Mouse (Mus musculus): ENCODE measurements around the gene Steap4. TPM values are rescaled to one million over a fixed set of nuclear protein-coding genes. Genes with fewer than 3 reads are reported as not detected.

The Steap4 gene
- 0.65 and 1.1 TPM in 2 replicates for polyA plus RNA-seq (2014; fragmentation: Nextera tagmentation; extraction: Ambion mirVana)

DNA sequence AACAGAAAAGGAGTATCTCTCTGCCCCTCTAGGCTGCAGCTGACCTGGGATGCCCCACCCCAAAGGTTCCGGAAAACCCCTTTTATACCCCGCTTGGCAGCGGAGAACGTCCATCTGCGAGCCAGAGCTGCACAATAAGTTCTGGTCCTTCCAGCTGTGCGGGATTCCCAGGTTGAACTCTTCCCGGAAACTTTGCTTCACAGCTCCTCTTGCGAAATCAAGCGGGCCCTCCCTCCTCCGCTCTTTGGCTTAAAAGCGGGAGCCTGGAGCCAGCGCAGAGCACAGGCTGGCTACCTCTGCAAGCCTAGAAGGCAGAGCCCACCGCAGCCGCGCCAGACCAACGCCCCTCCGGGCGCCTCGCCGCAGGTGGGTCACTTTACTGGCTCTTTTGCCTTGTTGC, at the start of gene Steap4:
TSS of gene Steap4 (plus strand) at position 282 of the 400 bp plus-strand sequence.
- no peak within 1 kb of the TSS for H3K9ac ChIP-seq (ENCODE audit: low read length)
- peak; percentile 69 for DNase-seq (ENCODE audit: low spot score)

GRCm38 (mm10) chr5:7911975-7912374, 48.3 kb upstream of the Steap4 start:
- no peak overlapping the region for H3K27ac ChIP-seq (ENCODE audit: low read depth)
- H3K4me2 ChIP-seq (ENCODE audit: low read length): no peak overlapping the region
- ATAC-seq (replicated peaks; ENCODE audit: low FRiP score, low TSS enrichment, low read depth) (no peak), DNase-seq (ENCODE audit: low spot score) (no peak)
- H3K9me3 ChIP-seq (ENCODE audit: control insufficient read depth, low read length): no peaks in the 10 kb centered on the region
- H3K4me1 ChIP-seq (replicated peaks; ENCODE audit: control insufficient read depth, insufficient read depth, low read length): no peaks in the 10 kb centered on the region
- H3K36me3 ChIP-seq (ENCODE audit: control insufficient read depth, insufficient read depth, low read length): no peaks in the 10 kb centered on the region
- no peak overlapping the region for H3K4me3 ChIP-seq (ENCODE audit: low read depth, low read length)
- H3K27me3 ChIP-seq (replicated peaks; ENCODE audit: control insufficient read depth, insufficient read depth, low read length): no peaks in the 10 kb centered on the region
- WGBS: 73% methylated on average over 3 of the region's 3 CpGs
- H3K9ac ChIP-seq (ENCODE audit: low read length): no peak overlapping the region

More for the DNA sequence above, at the start of gene Steap4:
- Histone ChIP-seq H3K4me3 (ENCODE audit: low read depth, low read length) (peak within 1 kb of the TSS; percentile 5), H3K36me3 (ENCODE audit: control insufficient read depth, insufficient read depth, low read length) (no peaks in the 10 kb centered on the region), H3K27me3 (replicated peaks; ENCODE audit: control insufficient read depth, insufficient read depth, low read length) (no peaks in the 10 kb centered on the region), H3K4me2 (ENCODE audit: low read length) (peak within 1 kb of the TSS; percentile 52), H3K4me1 (replicated peaks; ENCODE audit: control insufficient read depth, insufficient read depth, low read length) (no peaks in the 10 kb centered on the region), H3K27ac (ENCODE audit: low read depth) (no peak within 1 kb of the TSS), H3K9me3 (ENCODE audit: control insufficient read depth, low read length) (no peaks in the 10 kb centered on the region)
- ATAC-seq (replicated peaks; ENCODE audit: low FRiP score, low TSS enrichment, low read depth): peak; percentile 50; the same call in 1 of the 2 replicates
- WGBS: 5% methylated on average over 20 of the region's 20 CpGs

DNA sequence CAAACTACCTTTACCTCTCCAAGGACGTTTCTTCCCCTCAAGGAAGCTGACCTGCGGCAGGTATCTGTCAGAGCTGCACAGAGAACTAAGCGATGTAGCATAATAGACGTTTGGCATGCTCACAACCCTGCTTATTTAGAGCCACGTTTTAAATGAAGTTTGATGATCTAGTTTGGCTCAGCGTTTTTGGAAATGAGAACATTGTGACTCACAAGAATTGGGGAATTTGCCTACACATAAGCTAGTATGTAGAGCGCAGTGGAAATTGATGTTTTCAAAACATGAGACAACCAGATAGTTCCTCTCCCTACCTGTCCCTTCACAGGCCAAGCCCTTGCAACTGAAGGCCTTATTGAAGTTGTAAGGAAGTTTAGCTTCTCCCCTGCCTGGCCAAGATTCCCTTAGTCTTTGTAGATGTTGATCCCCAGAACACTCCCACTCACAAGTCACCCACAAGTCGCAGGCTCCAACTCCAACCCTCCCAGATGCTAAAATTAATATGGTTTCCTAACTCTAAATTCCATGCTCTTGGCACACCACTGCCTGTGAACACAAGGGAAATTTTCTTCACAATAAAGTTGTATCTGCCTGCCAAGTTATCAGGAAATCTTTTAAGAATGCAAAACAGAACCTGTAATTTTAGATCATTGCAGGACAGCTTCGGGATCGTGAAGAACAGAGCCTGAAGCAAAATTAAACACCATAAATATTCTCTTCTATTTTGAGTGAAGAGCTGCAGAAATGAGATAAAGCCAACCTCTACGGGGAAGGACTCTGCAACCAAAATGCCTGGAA, 42.6 kb upstream of the Steap4 start:
- Histone ChIP-seq H3K27me3 (replicated peaks; ENCODE audit: control insufficient read depth, insufficient read depth, low read length) (no peaks in the 10 kb centered on the region), H3K4me2 (ENCODE audit: low read length) (no peak overlapping the region), H3K4me1 (replicated peaks; ENCODE audit: control insufficient read depth, insufficient read depth, low read length) (no peaks in the 10 kb centered on the region), H3K4me3 (ENCODE audit: low read depth, low read length) (no peak overlapping the region), H3K36me3 (ENCODE audit: control insufficient read depth, insufficient read depth, low read length) (no peaks in the 10 kb centered on the region), H3K9ac (ENCODE audit: low read length) (no peak overlapping the region), H3K27ac (ENCODE audit: low read depth) (no peak overlapping the region), H3K9me3 (ENCODE audit: control insufficient read depth, low read length) (no peaks in the 10 kb centered on the region)
- no peak for ATAC-seq (replicated peaks; ENCODE audit: low FRiP score, low TSS enrichment, low read depth)
- no peak for DNase-seq (ENCODE audit: low spot score)
- WGBS: 78% methylated on average over 11 of the region's 11 CpGs

DNA sequence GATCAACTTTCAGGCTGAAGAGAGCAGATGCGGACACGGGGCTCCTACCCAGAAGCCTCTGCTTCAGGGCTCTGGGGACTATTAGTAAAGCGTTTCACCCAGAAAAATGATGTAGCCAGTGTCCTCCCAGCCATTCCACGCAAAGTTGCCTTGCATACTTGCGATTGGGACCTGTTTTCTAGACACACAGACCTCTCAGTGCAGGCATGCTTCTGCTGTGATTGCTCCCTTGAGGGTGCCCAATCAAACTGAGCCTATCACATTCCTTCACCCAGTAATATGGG, 42.0 kb upstream of the Steap4 start:
- Histone ChIP-seq H3K4me3 (ENCODE audit: low read depth, low read length) (no peak overlapping the region), H3K4me2 (ENCODE audit: low read length) (no peak overlapping the region), H3K27ac (ENCODE audit: low read depth) (no peak overlapping the region), H3K36me3 (ENCODE audit: control insufficient read depth, insufficient read depth, low read length) (no peaks in the 10 kb centered on the region), H3K27me3 (replicated peaks; ENCODE audit: control insufficient read depth, insufficient read depth, low read length) (no peaks in the 10 kb centered on the region), H3K9me3 (ENCODE audit: control insufficient read depth, low read length) (no peaks in the 10 kb centered on the region), H3K4me1 (replicated peaks; ENCODE audit: control insufficient read depth, insufficient read depth, low read length) (no peaks in the 10 kb centered on the region), H3K9ac (ENCODE audit: low read length) (no peak overlapping the region)
- ATAC-seq (replicated peaks; ENCODE audit: low FRiP score, low TSS enrichment, low read depth): no peak
- DNase-seq (ENCODE audit: low spot score): no peak
- 80% methylated on average over 5 of the region's 5 CpGs for WGBS

DNA sequence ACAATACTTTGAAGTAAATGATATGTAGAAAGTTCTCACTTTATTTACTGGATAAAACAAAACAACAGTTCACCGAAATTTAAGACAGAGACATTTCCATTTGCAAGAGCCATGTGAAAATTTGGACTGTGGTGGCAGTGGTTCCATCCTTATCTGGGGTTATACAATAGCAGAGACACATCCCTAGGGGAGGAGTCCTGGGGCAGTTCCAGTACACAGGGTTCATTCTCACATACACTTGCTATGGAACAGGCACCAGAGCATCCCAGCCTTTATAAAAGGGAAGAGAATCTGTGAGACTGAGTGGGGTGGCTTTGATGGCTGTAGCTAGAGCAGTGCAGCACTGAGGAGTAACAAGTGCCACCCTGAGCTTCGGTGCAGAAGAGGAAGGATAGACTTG, 40.6 kb upstream of the Steap4 start:
- 87% methylated on average over 2 of the region's 2 CpGs for WGBS
- no peak overlapping the region for H3K9ac ChIP-seq (ENCODE audit: low read length)
- DNase-seq (ENCODE audit: low spot score): no peak

GRCm38 (mm10) chr5:7922751-7923150, 37.5 kb upstream of the Steap4 start:
- 100% methylated on average over 1 of the region's 1 CpGs for WGBS
- no peaks in the 10 kb centered on the region for H3K9me3 ChIP-seq (ENCODE audit: control insufficient read depth, low read length)
- no peak for ATAC-seq (replicated peaks; ENCODE audit: low FRiP score, low TSS enrichment, low read depth)
- H3K4me1 ChIP-seq (replicated peaks; ENCODE audit: control insufficient read depth, insufficient read depth, low read length): no peaks in the 10 kb centered on the region
- no peak overlapping the region for H3K4me3 ChIP-seq (ENCODE audit: low read depth, low read length)
- H3K4me2 ChIP-seq (ENCODE audit: low read length): no peak overlapping the region
- H3K9ac ChIP-seq (ENCODE audit: low read length): no peak overlapping the region
- H3K36me3 ChIP-seq (ENCODE audit: control insufficient read depth, insufficient read depth, low read length): no peaks in the 10 kb centered on the region
- DNase-seq (ENCODE audit: low spot score): no peak
- no peak overlapping the region for H3K27ac ChIP-seq (ENCODE audit: low read depth)
- no peaks in the 10 kb centered on the region for H3K27me3 ChIP-seq (replicated peaks; ENCODE audit: control insufficient read depth, insufficient read depth, low read length)

More for the DNA sequence above, 40.6 kb upstream of the Steap4 start:
- Histone ChIP-seq H3K4me3 (ENCODE audit: low read depth, low read length) (no peak overlapping the region), H3K4me2 (ENCODE audit: low read length) (no peak overlapping the region), H3K4me1 (replicated peaks; ENCODE audit: control insufficient read depth, insufficient read depth, low read length) (no peaks in the 10 kb centered on the region), H3K27me3 (replicated peaks; ENCODE audit: control insufficient read depth, insufficient read depth, low read length) (no peaks in the 10 kb centered on the region), H3K9me3 (ENCODE audit: control insufficient read depth, low read length) (no peaks in the 10 kb centered on the region), H3K36me3 (ENCODE audit: control insufficient read depth, insufficient read depth, low read length) (no peaks in the 10 kb centered on the region), H3K27ac (ENCODE audit: low read depth) (no peak overlapping the region)
- ATAC-seq (replicated peaks; ENCODE audit: low FRiP score, low TSS enrichment, low read depth): no peak

- H3K4me2 ChIP-seq (ENCODE audit: low read length): no peak overlapping the region
- no peak overlapping the region for H3K4me3 ChIP-seq (ENCODE audit: low read depth, low read length)
- no peak overlapping the region for H3K27ac ChIP-seq (ENCODE audit: low read depth)
- DNase-seq (ENCODE audit: low spot score): no peak
- 92% methylated on average over 3 of the region's 3 CpGs for WGBS
- no peaks in the 10 kb centered on the region for H3K4me1 ChIP-seq (replicated peaks; ENCODE audit: control insufficient read depth, insufficient read depth, low read length)
- H3K9me3 ChIP-seq (ENCODE audit: control insufficient read depth, low read length): no peaks in the 10 kb centered on the region
- H3K9ac ChIP-seq (ENCODE audit: low read length): no peak overlapping the region
- no peaks in the 10 kb centered on the region for H3K36me3 ChIP-seq (ENCODE audit: control insufficient read depth, insufficient read depth, low read length)
- H3K27me3 ChIP-seq (replicated peaks; ENCODE audit: control insufficient read depth, insufficient read depth, low read length): no peaks in the 10 kb centered on the region
- no peak for ATAC-seq (replicated peaks; ENCODE audit: low FRiP score, low TSS enrichment, low read depth)
Observed at GRCm38 (mm10) chr5:7923666-7924065, 36.6 kb upstream of the Steap4 start.

GRCm38 (mm10) chr5:7932234-7933221, 27.7 kb upstream of the Steap4 start:
- ATAC-seq (replicated peaks; ENCODE audit: low FRiP score, low TSS enrichment, low read depth) (0 out of 2 replicates have a peak, but pooled peaks have one; percentile 12), DNase-seq (ENCODE audit: low spot score) (no peak)
- Histone ChIP-seq H3K9ac (ENCODE audit: low read length) (no peak overlapping the region), H3K27me3 (replicated peaks; ENCODE audit: control insufficient read depth, insufficient read depth, low read length) (no peaks in the 10 kb centered on the region), H3K4me2 (ENCODE audit: low read length) (no peak overlapping the region), H3K4me1 (replicated peaks; ENCODE audit: control insufficient read depth, insufficient read depth, low read length) (no peaks in the 10 kb centered on the region; the same call in 1 of the 2 replicates), H3K4me3 (ENCODE audit: low read depth, low read length) (no peak overlapping the region), H3K9me3 (ENCODE audit: control insufficient read depth, low read length) (no peaks in the 10 kb centered on the region), H3K36me3 (ENCODE audit: control insufficient read depth, insufficient read depth, low read length) (no peaks in the 10 kb centered on the region), H3K27ac (ENCODE audit: low read depth) (no peak overlapping the region)
- WGBS: 42% methylated on average over 5 of the region's 5 CpGs

Data from intestine, embryonic 14.5 days (tissue).